Mouse (Mus musculus) mammary gland, adult 2 months (tissue): Measurements from ENCODE around the gene Nin. TPM values are rescaled to one million over a fixed set of nuclear protein-coding genes. Genes with fewer than 3 reads are reported as not detected.

Source experiments
- polyA plus RNA-seq: library from polyadenylated mRNA; depleted of rRNA; stranded (reverse); fragments of >200 nt; gene quantifications from 2 replicates; pipeline ENCODE4 v1.2.3, GENCODE M21; 2012; ENCODE audit warnings: low replicate concordance; rRNA removed

The Nin gene
- polyA plus RNA-seq: 5.7 and 10.2 TPM in 2 replicates

DNA sequence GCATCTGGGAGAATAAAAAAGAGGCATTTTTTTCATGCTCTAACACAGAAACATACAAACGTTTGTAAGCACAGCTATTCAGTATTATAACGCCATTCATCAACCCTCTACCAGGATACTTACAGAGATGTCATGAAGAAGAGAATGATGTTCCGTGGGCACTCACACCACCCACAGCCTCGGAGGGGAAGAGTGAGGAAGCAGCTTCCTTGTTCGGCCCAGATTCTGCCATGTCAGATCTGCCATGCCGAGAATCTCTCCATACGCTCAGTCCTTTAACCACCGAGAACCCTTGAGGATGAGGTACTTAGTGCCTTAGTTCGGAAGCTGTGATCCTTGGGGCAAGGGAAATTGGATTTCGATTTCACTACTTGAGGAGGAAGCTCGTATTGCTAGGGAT, at the start of gene Nin:
Nin (minus strand) TSS at position 367 of the 400 bp plus-strand sequence.

DNA sequence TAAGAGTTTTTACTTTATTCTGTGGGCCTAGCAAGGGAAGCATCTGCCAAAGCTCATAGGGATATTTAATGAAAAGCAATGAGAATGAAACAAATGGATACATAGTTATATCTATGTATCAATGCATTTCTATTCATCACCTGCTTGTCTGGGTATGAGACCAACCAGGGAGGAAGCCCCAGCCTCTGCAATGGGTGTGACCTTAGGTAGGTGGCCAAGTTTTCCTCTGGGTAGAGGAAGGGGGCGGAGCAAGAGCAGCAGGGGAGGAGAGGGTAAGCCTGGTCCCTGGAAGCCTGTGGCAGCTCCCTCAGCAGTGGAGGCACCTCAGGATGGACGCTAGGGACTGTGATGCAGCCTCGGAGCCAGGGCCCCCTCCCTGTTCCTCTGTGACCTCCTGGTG, 40.3 kb upstream of the Nin start, which contains the start of gene Abhd12b:
Abhd12b (plus strand) TSS at position 301 of the 400 bp plus-strand sequence.

DNA sequence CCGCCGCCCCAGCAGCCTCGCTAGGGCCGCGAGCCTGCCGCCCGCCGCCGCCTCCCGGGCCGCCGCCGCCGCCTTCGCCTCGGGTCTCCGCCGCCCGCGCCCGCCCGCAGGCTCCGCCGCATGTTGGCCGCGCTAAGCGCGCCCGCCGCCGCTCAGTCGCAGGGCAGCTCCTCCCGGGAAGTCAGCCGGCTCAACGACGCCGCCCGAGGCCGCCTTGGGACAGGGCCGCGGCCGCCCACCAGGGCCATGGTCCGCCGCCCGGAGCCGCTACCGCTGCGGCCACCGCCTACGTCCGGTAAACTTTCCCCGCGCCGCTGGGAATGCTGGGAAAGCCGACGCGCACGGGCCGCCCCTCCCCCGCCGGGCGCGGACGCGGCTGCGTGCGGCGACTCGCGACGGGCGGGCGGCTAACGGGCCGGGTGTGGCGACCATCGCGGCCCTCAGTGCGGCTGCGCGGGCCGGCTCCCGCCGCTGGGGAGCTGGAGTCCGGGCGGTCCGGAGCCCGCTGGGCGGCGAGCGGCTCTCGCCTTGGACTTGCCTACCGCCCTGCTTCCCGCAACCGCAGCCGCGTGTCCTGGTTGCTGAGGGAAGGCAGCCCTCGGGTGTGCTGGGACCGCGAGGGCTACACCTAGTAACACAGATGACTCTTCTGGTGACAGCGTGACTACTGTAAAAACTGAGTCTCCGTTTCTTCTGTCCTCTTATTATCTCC, 126.6 kb downstream of the Nin start, which contains the start of gene Sav1:
Sav1 (minus strand) TSS at position 217 of the 712 bp plus-strand sequence.

Other genes with a start within 250 kb of the Nin start
- 1.1 and 1.7 TPM in 2 replicates for gene Atl1, start 221.1 kb downstream of the Nin start, polyA plus RNA-seq
- gene Map4k5, start 220.5 kb downstream of the Nin start, polyA plus RNA-seq: 5.5 and 15.0 TPM in 2 replicates
- 15.3 and 41.1 TPM in 2 replicates for gene Sav1, start 126.7 kb downstream of the Nin start, polyA plus RNA-seq
- gene Abhd12b, start 40.4 kb upstream of the Nin start, polyA plus RNA-seq: 0.22 TPM in 1 of 2 replicates, not detected in the other
- gene Pygl, start 117.8 kb upstream of the Nin start, polyA plus RNA-seq: 138 and 159 TPM in 2 replicates
- gene Trim9, start 233.9 kb upstream of the Nin start, polyA plus RNA-seq: 1.3 and 1.9 TPM in 2 replicates